Mouse (Mus musculus): ENCODE measurements around the gene Rnase10.

GRCm38 (mm10) chr14:51041769-51042168 lies 34.2 kb downstream of the Rnase10 start, which contains the start of gene Rnase9:
- TF ChIP-seq CTCF (IDR thresholded peaks at IDR 0.05; ENCODE audit: low read depth) (no peak), EP300 (IDR thresholded peaks at IDR 0.05; ENCODE audit: low read depth) (no peak)
